In the genomic region with DNA sequence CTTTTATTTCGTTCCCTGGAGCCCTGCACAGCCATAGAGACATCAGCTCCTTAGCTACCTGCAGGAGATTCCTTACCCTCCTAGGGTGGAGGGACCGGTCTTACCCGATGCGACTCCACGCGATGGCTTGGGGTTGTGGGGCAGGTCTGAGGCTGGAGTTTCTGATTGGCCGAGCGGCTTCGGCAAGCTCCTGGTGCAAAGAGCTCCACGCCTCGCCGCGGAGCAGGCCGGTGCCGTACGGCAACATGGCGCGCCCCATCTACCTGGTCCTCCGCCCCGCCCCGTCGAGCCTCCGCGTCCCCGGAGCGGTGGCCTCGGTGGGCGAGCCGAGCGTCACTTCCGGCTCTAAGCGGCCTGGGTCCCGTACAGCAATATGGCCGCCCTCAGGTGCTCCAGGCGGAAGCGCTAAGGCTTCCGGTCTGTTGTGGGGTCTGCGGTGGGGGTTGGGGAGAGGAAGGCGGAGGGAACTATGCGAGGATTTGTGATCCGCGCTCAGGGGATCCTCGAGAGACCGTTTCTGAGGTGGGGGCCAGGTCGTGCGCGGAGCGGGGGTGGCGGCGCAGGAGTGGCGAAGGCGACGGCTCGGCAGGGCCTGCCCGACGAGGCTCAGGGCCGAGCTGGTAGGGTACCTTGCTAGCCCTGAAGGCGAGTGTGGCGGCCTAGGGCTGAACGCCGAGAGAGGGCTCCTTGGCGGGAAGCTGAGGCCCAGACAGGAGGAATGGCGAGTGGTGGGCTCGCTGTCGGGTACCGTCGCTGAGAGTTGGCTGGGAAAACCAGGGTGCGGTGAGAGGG, we compare ENCODE assay signal across 8 mouse cellular contexts. TPM values are rescaled to one million over a fixed set of nuclear protein-coding genes. Genes with fewer than 3 reads are reported as not detected.
DNase-seq lines count a peak whose midpoint lies in the region; ATAC-seq lines count a peak whose summit lies in the region.

A gene (plus strand): TSS at position 338 of the 792 bp plus-strand sequence.

- ATAC-seq in megakaryocyte progenitor cell, adult 5-6 weeks (replicated peaks; ENCODE audit: poor library complexity) = peak; percentile 90

- DNase-seq in adipocyte (ENCODE audit: low spot score) = peak; percentile 98
- peak; percentile 99 for DNase-seq in embryo, embryonic 10 days (ENCODE audit: low spot score)
- DNase-seq in gastrocnemius, postnatal 10 days = peak; percentile 98
- DNase-seq in induced T-regulatory cell, adult 2 months (ENCODE audit: low read depth) = peak; percentile 98
- DNase-seq in left cerebral cortex, adult 9 months (ENCODE audit: low spot score in 2 of 2) = peak; percentile 97 to 98
- DNase-seq in right cerebral cortex, postnatal 14 days = peak; percentile 98
- DNase-seq in urinary bladder, postnatal 36 days (ENCODE audit: low spot score in 2 of 2) = peak; percentile 100

RNA-seq across cellular contexts. Expression of the gene that starts here (rescaled TPM):
- total RNA-seq in gastrocnemius, postnatal 10 days (2021) = 10 to 100 TPM; 12.1 to 13.5 TPM
- 35.7 and 44.5 TPM in 2 replicates for total RNA-seq in megakaryocyte progenitor cell, adult 5-6 weeks (2015)
- 28.7 and 32.1 TPM in 2 replicates for total RNA-seq in megakaryocyte progenitor cell, adult 5-6 weeks (2017)

Comparison
In these comparisons a context has a peak if more than half of its experiments do, and no peak if none do; other contexts are left out.
1. Peak in every context shown above with its lines: DNase-seq and ATAC-seq.